Mouse (Mus musculus) intestine, embryonic 16.5 days (tissue): ENCODE measurements around the gene Uqcc2. TPM values are rescaled to one million over a fixed set of nuclear protein-coding genes. Genes with fewer than 3 reads are reported as not detected.

Experiments used
- ATAC-seq: fragments of 200-750 bp; cut with Nextera tagmentation; 2 replicates; pipeline ENCODE4 v1.8.0; 2017; ENCODE audit warnings: moderate TSS enrichment, moderate library complexity
- H3K27ac ChIP-seq: fragments of 300-500 bp; sonication (generic); 2 replicates; pipeline ENCODE4 v1.5.1; 2014; ENCODE audit warnings: mild to moderate bottlenecking, low read length
- H3K27me3 ChIP-seq: fragments of 300-500 bp; sonication (generic); replicated peaks from 2 replicates; pipeline ENCODE4 v1.6.1; 2014; ENCODE audit warnings: low read length, control low read depth, mixed read lengths; ENCODE audit not compliant: control insufficient read depth, insufficient read depth
- H3K36me3 ChIP-seq: fragments of 300-500 bp; sonication (generic); 2 replicates; pipeline ENCODE4 v1.6.1; 2014; ENCODE audit warnings: low read length, control low read depth; ENCODE audit not compliant: control insufficient read depth, insufficient read depth
- H3K4me1 ChIP-seq: fragments of 300-500 bp; sonication (generic); 2 replicates; pipeline ENCODE4 v1.6.1; 2014; ENCODE audit warnings: low read length, control low read depth, mixed read lengths; ENCODE audit not compliant: control insufficient read depth, insufficient read depth
- H3K4me2 ChIP-seq: fragments of 300-500 bp; sonication (generic); 2 replicates; pipeline ENCODE4 v1.6.1; 2014; ENCODE audit warnings: low read depth, low read length, control low read depth
- H3K4me3 ChIP-seq: fragments of 300-500 bp; sonication (generic); 2 replicates; pipeline ENCODE4 v1.5.1; 2014; ENCODE audit warnings: mild to moderate bottlenecking, low read length
- H3K9ac ChIP-seq: fragments of 300-500 bp; sonication (generic); 2 replicates; pipeline ENCODE4 v1.6.1; 2014; ENCODE audit warnings: low read depth, low read length
- H3K9me3 ChIP-seq: fragments of 300-500 bp; sonication (generic); 2 replicates; pipeline ENCODE4 v1.6.1; 2016; ENCODE audit warnings: low read length, control low read depth; ENCODE audit not compliant: control insufficient read depth
- WGBS: fragments of 180-500 bp; shearing (Covaris S2); extraction: QIAGEN DNeasy Blood & Tissue Kit; methylation state at CpG from one replicate; pipeline ENCODE4 v1.1.7; 2014; 5-methylcytosine and 5-hydroxymethylcytosine counted together
- polyA plus RNA-seq: library from polyadenylated mRNA; unstranded; fragments of >200 nt; fragmentation: Nextera tagmentation; extraction: Ambion mirVana; gene quantifications from 2 replicates; pipeline ENCODE4 v1.2.1, GENCODE M21; 2015

Uqcc2 gene
- polyA plus RNA-seq, 1 experiment from 2014 or later, result 255 TPM

DNA sequence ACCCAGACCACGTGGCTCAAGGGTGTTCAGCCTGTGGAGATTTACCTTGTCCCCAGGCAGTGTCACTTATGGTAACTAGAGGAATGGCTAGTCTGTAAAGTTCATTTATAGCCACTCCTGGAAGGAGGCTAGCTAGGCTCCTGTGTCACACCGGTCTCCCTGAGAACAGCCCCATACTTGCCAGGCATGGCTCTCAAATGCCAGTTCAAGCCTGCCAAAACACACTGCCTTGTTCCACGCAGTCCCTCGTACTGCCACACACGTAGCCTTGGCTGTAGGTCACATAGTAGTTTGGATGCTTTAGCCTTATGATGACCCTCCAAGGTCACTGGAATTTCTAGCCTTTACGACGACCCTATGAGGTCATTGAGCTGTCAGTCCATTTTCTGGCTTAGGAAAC is 25.5 kb upstream of the Uqcc2 start:
- Histone ChIP-seq H3K4me3 (no peak overlapping the region), H3K27me3 (no peaks in the 10 kb centered on the region; the same call in 1 of the 2 replicates), H3K27ac (no peak overlapping the region), H3K9me3 (no peaks in the 10 kb centered on the region), H3K36me3 (no peaks in the 10 kb centered on the region), H3K4me2 (no peak overlapping the region), H3K9ac (no peak overlapping the region), H3K4me1 (no peaks in the 10 kb centered on the region)
- no peak for ATAC-seq
- WGBS, result 68% methylated on average over 7 of the region's 7 CpGs

GRCm38 (mm10) chr17:27158439-27158838 is 24.7 kb upstream of the Uqcc2 start:
- 81% methylated on average over 6 of the region's 6 CpGs for WGBS
- Histone ChIP-seq H3K9me3 (no peaks in the 10 kb centered on the region), H3K27me3 (no peaks in the 10 kb centered on the region), H3K4me3 (no peak overlapping the region), H3K4me1 (peaks cover 3% of the 10 kb centered on the region; the same call in 1 of the 2 replicates), H3K9ac (no peak overlapping the region), H3K4me2 (no peak overlapping the region), H3K27ac (no peak overlapping the region), H3K36me3 (no peaks in the 10 kb centered on the region)
- no peak for ATAC-seq

GRCm38 (mm10) chr17:27155752-27156151 is 22.0 kb upstream of the Uqcc2 start:
- H3K4me3 ChIP-seq, result no peak overlapping the region
- no peaks in the 10 kb centered on the region for H3K9me3 ChIP-seq
- WGBS, result 67% methylated on average over 8 of the region's 8 CpGs
- H3K36me3 ChIP-seq, result no peaks in the 10 kb centered on the region
- H3K9ac ChIP-seq, result no peak overlapping the region
- H3K27ac ChIP-seq, result no peak overlapping the region
- H3K4me1 ChIP-seq, result peaks cover 3% of the 10 kb centered on the region; the same call in 1 of the 2 replicates
- no peak for ATAC-seq
- H3K4me2 ChIP-seq, result no peak overlapping the region
- no peaks in the 10 kb centered on the region for H3K27me3 ChIP-seq

DNA sequence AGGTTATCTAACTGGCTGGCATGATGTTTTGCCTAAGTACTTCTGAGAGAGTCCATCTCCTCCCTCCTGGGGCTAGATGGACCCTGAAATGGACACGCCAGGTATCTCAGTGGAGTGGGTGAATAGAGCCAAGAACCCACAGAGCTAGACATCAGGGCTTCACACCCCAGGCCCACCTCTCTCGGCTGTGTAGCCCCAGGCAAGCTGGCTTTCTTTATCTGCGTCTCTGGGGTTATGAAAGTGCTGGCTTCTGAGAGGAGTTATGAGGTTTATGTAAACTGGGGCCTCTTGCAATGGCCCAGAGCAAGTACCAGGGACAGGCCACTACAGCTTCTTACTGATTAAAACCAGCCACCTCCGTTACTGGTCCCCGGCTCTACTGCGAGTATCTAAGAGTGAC is 21.2 kb upstream of the Uqcc2 start:
- ATAC-seq, result no peak
- no peak overlapping the region for H3K4me3 ChIP-seq
- H3K9me3 ChIP-seq, result no peaks in the 10 kb centered on the region
- H3K27me3 ChIP-seq, result no peaks in the 10 kb centered on the region
- 63% methylated on average over 6 of the region's 6 CpGs for WGBS
- H3K36me3 ChIP-seq, result no peaks in the 10 kb centered on the region
- peaks cover 3% of the 10 kb centered on the region; the same call in 1 of the 2 replicates for H3K4me1 ChIP-seq
- no peak overlapping the region for H3K27ac ChIP-seq
- H3K9ac ChIP-seq, result no peak overlapping the region
- no peak overlapping the region for H3K4me2 ChIP-seq

DNA sequence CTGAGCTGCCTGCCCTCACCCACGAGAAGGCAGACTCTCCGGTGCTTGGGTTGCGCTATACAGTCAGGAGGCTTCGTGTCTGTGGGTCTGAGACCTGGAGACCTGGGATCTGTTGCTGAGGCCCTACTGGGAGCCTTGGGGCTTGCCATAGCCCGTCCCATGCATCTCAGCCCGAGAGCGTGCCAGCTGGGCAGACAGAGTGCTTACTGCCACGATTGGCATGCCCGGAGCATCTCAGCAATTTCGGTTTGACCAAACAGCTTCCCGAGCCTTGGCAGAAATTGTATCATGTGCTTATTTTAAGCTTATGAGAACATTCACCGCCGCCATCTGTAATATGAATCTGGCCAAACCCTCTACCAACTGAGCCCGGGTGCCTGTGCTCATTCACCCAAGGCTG is 20.5 kb upstream of the Uqcc2 start:
- Histone ChIP-seq H3K9ac (no peak overlapping the region), H3K4me3 (no peak overlapping the region), H3K4me1 (peaks cover 3% of the 10 kb centered on the region; the same call in 1 of the 2 replicates), H3K4me2 (no peak overlapping the region), H3K36me3 (no peaks in the 10 kb centered on the region), H3K27ac (no peak overlapping the region), H3K27me3 (no peaks in the 10 kb centered on the region), H3K9me3 (no peaks in the 10 kb centered on the region)
- WGBS, result 83% methylated on average over 14 of the region's 14 CpGs
- no peak for ATAC-seq

- H3K36me3 ChIP-seq, result no peaks in the 10 kb centered on the region
- no peak overlapping the region; the same call in 1 of the 2 replicates for H3K27ac ChIP-seq
- WGBS, result 52% methylated on average over 9 of the region's 9 CpGs
- no peak for ATAC-seq
- H3K27me3 ChIP-seq, result no peaks in the 10 kb centered on the region
- no peak overlapping the region for H3K9ac ChIP-seq
- H3K4me3 ChIP-seq, result no peak overlapping the region
- no peaks in the 10 kb centered on the region for H3K9me3 ChIP-seq
- H3K4me1 ChIP-seq, result peaks cover 3% of the 10 kb centered on the region; the same call in 1 of the 2 replicates
- no peak overlapping the region for H3K4me2 ChIP-seq
These were observed 20.1 kb upstream of the Uqcc2 start for GRCm38 (mm10) chr17:27153773-27154193.

GRCm38 (mm10) chr17:27152976-27153723 is 19.4 kb upstream of the Uqcc2 start:
- WGBS, result 42% methylated on average over 8 of the region's 8 CpGs

GRCm38 (mm10) chr17:27151411-27151810 is 17.7 kb upstream of the Uqcc2 start:
- H3K4me3 ChIP-seq, result no peak overlapping the region
- no peaks in the 10 kb centered on the region for H3K36me3 ChIP-seq
- H3K4me1 ChIP-seq, result peaks cover 5% of the 10 kb centered on the region
- H3K9me3 ChIP-seq, result no peaks in the 10 kb centered on the region
- ATAC-seq, result no peak
- H3K9ac ChIP-seq, result no peak overlapping the region
- H3K27me3 ChIP-seq, result peaks cover 3% of the 10 kb centered on the region; the same call in 1 of the 2 replicates
- H3K4me2 ChIP-seq, result no peak overlapping the region
- H3K27ac ChIP-seq, result no peak overlapping the region
- WGBS, result 69% methylated on average over 8 of the region's 8 CpGs

More at GRCm38 (mm10) chr17:27152976-27153723, 19.4 kb upstream of the Uqcc2 start:
- peak; percentile 55 for ATAC-seq
- H3K4me3 ChIP-seq, result no peak overlapping the region
- peaks cover 3% of the 10 kb centered on the region; the same call in 1 of the 2 replicates for H3K4me1 ChIP-seq
- no peaks in the 10 kb centered on the region for H3K27me3 ChIP-seq
- H3K27ac ChIP-seq, result no peak overlapping the region
- no peak overlapping the region for H3K4me2 ChIP-seq
- no peaks in the 10 kb centered on the region for H3K9me3 ChIP-seq
- no peaks in the 10 kb centered on the region for H3K36me3 ChIP-seq
- no peak overlapping the region for H3K9ac ChIP-seq

- Histone ChIP-seq H3K9ac (no peak overlapping the region), H3K4me1 (peaks cover 6% of the 10 kb centered on the region), H3K27ac (no peak overlapping the region), H3K27me3 (peaks cover 3% of the 10 kb centered on the region; the same call in 1 of the 2 replicates), H3K9me3 (no peaks in the 10 kb centered on the region), H3K4me2 (no peak overlapping the region), H3K36me3 (no peaks in the 10 kb centered on the region), H3K4me3 (no peak overlapping the region)
- 59% methylated on average over 7 of the region's 7 CpGs for WGBS
- ATAC-seq, result no peak
These were observed 17.2 kb upstream of the Uqcc2 start for GRCm38 (mm10) chr17:27150871-27151270.
